ENCODE assay signal across 8 mouse cellular contexts in the genomic region with DNA sequence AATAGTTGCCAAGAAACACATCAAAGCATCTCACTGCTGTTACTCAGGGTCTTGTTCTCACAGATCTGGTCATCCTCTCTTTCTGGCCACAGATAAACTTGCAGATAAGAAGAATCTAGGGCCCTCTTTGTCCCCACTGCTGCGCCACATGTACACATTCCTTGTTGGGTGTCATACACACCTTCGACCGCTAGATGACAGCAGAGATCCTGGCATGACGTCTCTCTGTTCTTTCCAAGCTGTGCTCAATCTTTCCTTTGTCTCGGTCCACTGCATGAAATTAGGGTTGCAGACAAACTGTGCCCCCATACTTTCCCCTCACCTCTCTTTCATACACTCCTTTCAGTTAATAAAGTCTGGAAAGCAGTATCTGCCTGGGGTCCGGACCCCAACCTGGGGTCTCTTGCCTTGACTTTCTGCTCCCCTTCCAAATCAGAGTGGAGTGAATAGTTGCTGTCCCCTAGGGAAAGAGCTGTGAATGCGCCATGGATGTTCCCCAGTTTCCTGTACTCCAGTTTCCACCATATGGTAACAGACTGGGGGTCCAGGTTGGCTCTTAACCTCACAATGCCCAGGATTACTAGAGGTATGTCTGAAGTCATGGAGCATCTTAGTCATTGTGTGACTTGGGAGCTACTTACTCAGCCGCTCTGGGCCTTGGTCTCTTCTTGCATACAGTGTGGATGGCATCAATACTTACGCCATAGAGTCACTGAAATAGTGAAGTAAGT.
DNase-seq lines count a peak whose midpoint lies in the region; ATAC-seq and TF ChIP-seq lines count a peak whose summit lies in the region.

No protein-coding gene starts in this region.

- 37% methylated on average over 9 of the region's 9 CpGs for WGBS in bone marrow, adult 2 months
- 34% methylated on average over 9 of the region's 9 CpGs for WGBS in forebrain, embryonic 14.5 days
- 39% methylated on average over 9 of the region's 9 CpGs for WGBS in hindbrain, embryonic 15.5 days
- WGBS in midbrain, embryonic 11.5 days = 38% methylated on average over 9 of the region's 9 CpGs
- 37% methylated on average over 9 of the region's 9 CpGs for WGBS in small intestine, adult 2 months

- no peak overlapping the region for H3K9ac ChIP-seq in forebrain, embryonic 14.5 days (ENCODE audit: low read length)
- no peak overlapping the region for H3K9ac ChIP-seq in hindbrain, embryonic 15.5 days
- no peak overlapping the region for H3K9ac ChIP-seq in midbrain, embryonic 11.5 days (ENCODE audit: low read length)

- H3K4me1 ChIP-seq in bone marrow, adult 2 months (ENCODE audit: control insufficient read depth, insufficient read depth, low read length) = no peaks in the 10 kb centered on the region
- H3K4me1 ChIP-seq in forebrain, embryonic 14.5 days (ENCODE audit: control insufficient read depth, insufficient read depth, low read length) = no peaks in the 10 kb centered on the region
- H3K4me1 ChIP-seq in hindbrain, embryonic 15.5 days (replicated peaks) = no peaks in the 10 kb centered on the region
- no peaks in the 10 kb centered on the region for H3K4me1 ChIP-seq in midbrain, embryonic 11.5 days (ENCODE audit: control insufficient read depth, insufficient read depth, low read length)
- H3K4me1 ChIP-seq in small intestine, adult 2 months (ENCODE audit: control insufficient read depth, insufficient read depth, insufficient read length, low read length) = no peaks in the 10 kb centered on the region

- TF ChIP-seq CTCF in bone marrow, adult 2 months (IDR thresholded peaks at IDR 0.05; ENCODE audit: control insufficient read depth, insufficient read depth, low read length) = peak; percentile 75
- peak; percentile 60; the same call in 1 of the 2 replicates for TF ChIP-seq CTCF in small intestine, adult 2 months (IDR thresholded peaks at IDR 0.05; ENCODE audit: extremely low read depth, insufficient read length, insufficient replicate concordance, low read depth, low read length)

- no peak for TF ChIP-seq POLR2A in bone marrow, adult 2 months (IDR thresholded peaks at IDR 0.05; ENCODE audit: borderline replicate concordance, control insufficient read depth, low read depth, low read length)
- TF ChIP-seq POLR2A in small intestine, adult 2 months (IDR thresholded peaks at IDR 0.05; ENCODE audit: low read depth, low read length) = no peak

- H3K4me3 ChIP-seq in bone marrow, adult 2 months (replicated peaks; ENCODE audit: control insufficient read depth, low read depth, low read length) = no peak overlapping the region
- H3K4me3 ChIP-seq in forebrain, embryonic 14.5 days (ENCODE audit: low read depth, low read length) = no peak overlapping the region
- H3K4me3 ChIP-seq in hindbrain, embryonic 15.5 days = no peak overlapping the region
- H3K4me3 ChIP-seq in midbrain, embryonic 11.5 days (ENCODE audit: low read depth, low read length) = no peak overlapping the region
- H3K4me3 ChIP-seq in small intestine, adult 2 months (ENCODE audit: low read depth, low read length) = no peak overlapping the region

- DNase-seq in cerebellum, adult 11 months = peak; percentile 25
- no peak for DNase-seq in cerebellum, adult 9-11 months
- DNase-seq in forebrain, embryonic 14.5 days (ENCODE audit: low spot score) = peak; percentile 83
- DNase-seq in left cerebral cortex, adult 8-10 months (ENCODE audit: low spot score in 2 of 2) = peak; percentile 15 to 27
- peak; percentile 96 for DNase-seq in midbrain, embryonic 11.5 days (ENCODE audit: low spot score, missing footprints)

- no peaks in the 10 kb centered on the region for H3K36me3 ChIP-seq in forebrain, embryonic 14.5 days (ENCODE audit: control insufficient read depth, insufficient read depth, low read length)
- no peaks in the 10 kb centered on the region for H3K36me3 ChIP-seq in hindbrain, embryonic 15.5 days
- no peaks in the 10 kb centered on the region for H3K36me3 ChIP-seq in midbrain, embryonic 11.5 days (ENCODE audit: control insufficient read depth, insufficient read depth, low read length)
- no peaks in the 10 kb centered on the region for H3K36me3 ChIP-seq in small intestine, adult 2 months (ENCODE audit: control insufficient read depth, insufficient read depth, low read length)

- H3K4me2 ChIP-seq in forebrain, embryonic 14.5 days (ENCODE audit: low read length) = no peak overlapping the region
- H3K4me2 ChIP-seq in hindbrain, embryonic 15.5 days = no peak overlapping the region
- H3K4me2 ChIP-seq in midbrain, embryonic 11.5 days = no peak overlapping the region

- H3K27me3 ChIP-seq in forebrain, embryonic 14.5 days (replicated peaks; ENCODE audit: control insufficient read depth, insufficient read depth, low read length) = no peaks in the 10 kb centered on the region
- no peaks in the 10 kb centered on the region for H3K27me3 ChIP-seq in hindbrain, embryonic 15.5 days
- no peaks in the 10 kb centered on the region for H3K27me3 ChIP-seq in midbrain, embryonic 11.5 days (ENCODE audit: control insufficient read depth, insufficient read depth, low read length)
- H3K27me3 ChIP-seq in small intestine, adult 2 months (ENCODE audit: control insufficient read depth, insufficient read depth, low read length) = no peaks in the 10 kb centered on the region

- H3K9me3 ChIP-seq in forebrain, embryonic 14.5 days (replicated peaks; ENCODE audit: control insufficient read depth, low read length) = no peaks in the 10 kb centered on the region
- H3K9me3 ChIP-seq in hindbrain, embryonic 15.5 days = no peaks in the 10 kb centered on the region
- H3K9me3 ChIP-seq in midbrain, embryonic 11.5 days (ENCODE audit: control insufficient read depth, low read length) = no peaks in the 10 kb centered on the region

- H3K27ac ChIP-seq in bone marrow, adult 2 months (ENCODE audit: control insufficient read depth, insufficient read depth, low read depth, low read length, poor library complexity) = no peak overlapping the region
- H3K27ac ChIP-seq in forebrain, embryonic 14.5 days (ENCODE audit: low read depth, low read length) = no peak overlapping the region
- H3K27ac ChIP-seq in hindbrain, embryonic 15.5 days (replicated peaks) = no peak overlapping the region
- no peak overlapping the region for H3K27ac ChIP-seq in midbrain, embryonic 11.5 days (ENCODE audit: low read depth, low read length)
- H3K27ac ChIP-seq in small intestine, adult 2 months (ENCODE audit: insufficient read depth, low read depth, low read length) = no peak overlapping the region

- ATAC-seq in forebrain, embryonic 14.5 days = peak; percentile 90
- ATAC-seq in hindbrain, embryonic 15.5 days (ENCODE audit: low FRiP score, low read depth) = peak; percentile 68; the same call in 1 of the 2 replicates
- peak; percentile 90 for ATAC-seq in midbrain, embryonic 11.5 days (ENCODE audit: low FRiP score)
